Mouse (Mus musculus): Measurements from ENCODE around the gene Atp5e.
A peak's percentile ranks its signal among the peaks of the same experiment; 100 is the strongest.

Gene Atp5e

DNA sequence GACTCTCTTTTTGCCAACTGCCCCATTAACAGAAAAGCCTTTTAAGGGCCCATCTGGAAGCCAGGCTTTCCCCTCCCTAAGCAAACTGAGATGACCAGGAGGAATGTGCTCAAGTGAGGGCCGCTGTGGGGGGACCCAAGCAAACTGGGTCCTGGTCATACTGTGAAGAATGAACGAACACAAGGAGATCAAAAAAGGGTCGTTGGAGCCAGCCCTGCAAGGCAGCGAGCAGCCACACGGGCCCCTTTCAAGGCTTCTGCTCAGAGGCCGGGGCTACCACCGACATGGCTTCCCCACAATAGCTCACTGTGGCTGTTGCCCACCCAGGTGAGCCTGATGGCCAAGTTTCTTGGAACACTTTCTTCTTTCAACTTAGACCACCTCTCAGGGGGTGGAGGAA lies 17.4 kb downstream of the Atp5e start:
- no peak for DNase-seq

- no peak for DNase-seq
Measured at GRCm38 (mm10) chr2:174445018-174445417, 18.9 kb downstream of the Atp5e start.

- DNase-seq = no peak
Measured at GRCm38 (mm10) chr2:174444359-174444758, 19.5 kb downstream of the Atp5e start.

- no peak for DNase-seq
Measured at GRCm38 (mm10) chr2:174443046-174443445, 20.9 kb downstream of the Atp5e start.

DNA sequence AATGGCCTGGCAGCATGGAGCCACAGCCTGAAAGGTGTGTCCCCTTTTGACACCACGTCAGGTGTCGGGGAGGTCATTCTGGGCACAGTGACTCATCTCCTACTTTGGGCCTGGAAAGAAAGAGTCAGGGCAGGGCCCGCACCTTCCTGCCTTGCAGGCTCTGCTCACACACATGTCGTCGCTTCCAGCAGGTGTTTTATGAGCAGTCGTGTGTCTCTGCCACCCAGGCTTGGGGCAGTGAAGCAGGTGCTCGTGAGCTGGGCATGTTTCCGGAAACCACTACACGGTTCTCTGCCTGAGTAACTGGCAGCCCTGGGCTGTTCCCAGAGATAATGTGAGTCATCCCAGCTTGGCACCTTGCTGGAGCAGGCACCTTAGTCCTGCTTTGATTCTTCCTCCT lies 21.4 kb downstream of the Atp5e start:
- no peak for DNase-seq

- DNase-seq = no peak
Measured at GRCm38 (mm10) chr2:174441898-174442297, 22.0 kb downstream of the Atp5e start.

GRCm38 (mm10) chr2:174439961-174440360 lies 23.9 kb downstream of the Atp5e start:
- no peak for DNase-seq

DNA sequence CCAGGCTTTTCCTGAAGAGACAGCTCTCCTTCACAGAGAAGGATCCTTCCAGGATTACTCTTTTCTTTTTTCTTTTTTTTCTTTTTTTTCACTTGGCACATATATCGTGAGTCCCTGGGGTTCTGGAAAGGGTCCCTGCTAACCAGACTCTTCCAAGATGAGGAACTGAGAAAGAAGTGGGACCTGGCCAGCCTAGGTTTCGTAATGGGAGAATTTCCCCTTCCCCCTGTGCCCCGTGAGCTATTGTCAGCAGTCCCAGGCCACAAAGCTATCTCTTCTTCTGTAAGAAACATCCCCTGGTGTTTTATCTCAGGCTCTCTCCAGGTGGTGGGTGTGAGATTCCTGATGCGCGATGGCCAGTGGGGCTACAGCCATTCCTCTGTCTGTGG lies 24.5 kb downstream of the Atp5e start:
- DNase-seq = no peak

DNA sequence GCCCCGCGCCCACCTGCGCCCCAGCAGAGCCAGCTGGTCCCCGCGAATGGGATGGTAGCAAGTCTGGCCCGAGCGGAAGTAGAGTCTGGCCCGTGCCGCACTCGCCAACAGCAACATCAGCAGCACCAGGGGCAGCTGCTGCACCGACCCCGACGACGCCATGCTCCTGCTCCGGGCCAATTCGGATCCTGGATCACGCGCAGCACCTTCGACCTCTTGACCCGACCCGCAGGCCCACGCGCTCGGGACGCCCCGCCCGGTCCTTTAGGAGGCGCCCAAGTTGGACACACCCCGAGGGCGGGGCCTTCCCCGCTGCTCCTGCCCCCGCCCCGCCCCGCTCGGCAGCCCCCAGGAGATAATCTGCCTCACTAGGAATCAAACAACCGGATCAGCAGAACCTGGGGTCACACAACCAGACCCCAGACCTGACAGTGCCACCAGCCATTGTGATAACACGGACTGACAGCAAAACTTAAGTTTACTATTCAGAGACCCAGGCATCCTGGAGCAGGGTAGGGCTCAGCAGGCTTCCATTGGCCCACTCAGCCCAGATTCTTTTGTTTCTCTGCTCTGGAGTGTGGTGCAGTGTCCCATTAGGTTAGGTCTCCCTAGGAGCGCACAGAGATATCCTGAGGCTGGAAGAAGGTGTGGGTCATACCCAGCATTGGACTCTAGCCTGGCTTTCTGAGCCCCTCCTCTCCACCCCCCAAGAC lies 25.0 kb downstream of the Atp5e start, which contains the start of gene Ctsz:
Ctsz (minus strand) TSS at position 303 of the 713 bp plus-strand sequence.
- peak; percentile 52 to 73 for DNase-seq

- no peak for DNase-seq
Measured at GRCm38 (mm10) chr2:174438181-174438580, 25.7 kb downstream of the Atp5e start.

DNA sequence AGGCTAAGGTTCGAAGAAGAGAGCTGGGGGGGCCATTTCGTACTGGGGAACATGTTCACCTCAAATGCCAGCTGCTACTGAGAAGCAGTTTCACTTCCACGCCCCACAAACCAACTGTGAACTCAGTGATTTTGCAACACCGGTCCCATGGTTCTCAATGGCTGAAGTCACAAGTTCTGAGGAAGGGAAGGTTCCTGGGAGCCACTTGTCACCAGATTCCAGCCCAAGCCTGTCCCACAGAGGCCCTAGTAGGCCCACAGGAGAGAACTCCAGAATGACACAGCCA lies 26.3 kb downstream of the Atp5e start:
- no peak for DNase-seq

GRCm38 (mm10) chr2:174436916-174437696 lies 26.8 kb downstream of the Atp5e start:
- no peak for DNase-seq

DNA sequence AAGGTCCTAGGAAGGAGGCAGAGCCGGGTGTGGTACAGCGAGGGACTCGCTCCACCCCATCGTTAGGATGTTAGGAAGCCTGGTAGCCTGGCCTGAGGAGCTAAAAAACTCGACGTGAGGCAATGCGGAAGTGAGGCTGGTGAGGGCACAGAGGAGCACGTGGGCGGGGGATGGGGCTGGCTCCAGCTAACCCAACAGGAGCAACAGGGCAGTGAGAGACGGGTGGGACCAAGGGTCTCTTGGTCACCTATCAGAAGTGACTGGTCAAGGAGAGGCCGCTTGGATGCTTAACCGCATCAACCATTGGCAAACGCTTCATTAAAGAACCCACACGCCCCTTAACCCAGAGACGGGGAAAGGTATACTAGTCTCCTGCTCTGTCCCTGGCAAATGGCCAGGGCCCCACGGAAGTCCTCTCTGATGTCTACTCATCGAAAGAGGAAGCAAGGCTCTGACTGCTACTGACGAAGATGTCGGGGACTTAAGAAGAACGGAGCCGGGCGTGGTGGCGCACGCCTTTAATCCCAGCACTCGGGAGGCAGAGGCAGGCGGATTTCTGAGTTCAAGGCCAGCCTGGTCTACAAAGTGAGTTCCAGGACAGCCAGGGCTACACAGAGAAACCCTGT lies 27.7 kb downstream of the Atp5e start:
- DNase-seq = no peak

DNA sequence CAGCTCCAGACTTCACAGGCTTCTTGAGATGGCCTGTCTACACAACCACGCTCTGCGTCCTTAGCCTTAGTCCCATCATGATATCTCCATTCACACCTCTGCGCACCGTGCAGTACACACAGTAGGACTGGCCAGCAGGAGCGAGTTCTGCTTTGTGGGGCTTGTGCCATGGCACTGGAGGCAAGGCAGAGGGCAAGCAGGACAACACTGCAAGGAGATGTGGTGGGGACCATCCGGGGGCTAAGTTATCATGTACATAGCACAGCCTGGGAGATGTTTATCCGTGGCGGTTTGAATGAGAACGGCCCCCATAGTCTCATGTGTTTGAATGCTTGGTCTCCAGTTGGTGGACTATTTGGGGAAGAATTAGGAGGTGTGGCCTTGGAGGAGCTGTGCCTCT lies 29.0 kb downstream of the Atp5e start:
- DNase-seq = no peak

DNA sequence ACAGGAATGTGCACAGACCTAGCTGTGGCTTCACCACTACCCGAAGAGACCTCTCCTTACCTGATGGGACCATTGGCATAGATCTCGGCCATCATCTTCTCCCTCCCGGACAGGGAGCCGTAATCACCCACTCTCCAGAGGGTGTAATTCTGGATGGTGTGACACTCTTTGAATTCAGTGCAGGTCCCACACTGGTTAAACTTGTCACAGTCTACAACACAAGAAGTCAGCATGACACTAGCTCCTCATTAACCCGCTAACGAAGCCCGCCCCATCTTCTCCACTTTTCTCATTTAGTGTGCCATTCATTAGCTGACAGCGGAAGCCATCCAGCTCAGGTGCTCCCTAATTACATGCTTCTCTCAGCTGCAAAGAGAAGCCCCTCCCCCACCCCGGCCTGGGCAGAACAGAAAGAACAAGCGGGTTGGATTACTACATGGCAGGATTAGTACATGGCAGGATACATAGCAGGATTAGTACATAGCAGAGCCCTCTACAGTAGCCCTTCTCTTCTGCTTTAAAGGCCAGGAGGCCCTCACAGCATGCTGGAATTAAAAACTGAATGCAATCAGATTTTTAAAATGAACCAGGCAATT lies 34.8 kb downstream of the Atp5e start:
- DNase-seq = no peak

GRCm38 (mm10) chr2:174428076-174428835 lies 35.6 kb downstream of the Atp5e start:
- DNase-seq = no peak

DNA sequence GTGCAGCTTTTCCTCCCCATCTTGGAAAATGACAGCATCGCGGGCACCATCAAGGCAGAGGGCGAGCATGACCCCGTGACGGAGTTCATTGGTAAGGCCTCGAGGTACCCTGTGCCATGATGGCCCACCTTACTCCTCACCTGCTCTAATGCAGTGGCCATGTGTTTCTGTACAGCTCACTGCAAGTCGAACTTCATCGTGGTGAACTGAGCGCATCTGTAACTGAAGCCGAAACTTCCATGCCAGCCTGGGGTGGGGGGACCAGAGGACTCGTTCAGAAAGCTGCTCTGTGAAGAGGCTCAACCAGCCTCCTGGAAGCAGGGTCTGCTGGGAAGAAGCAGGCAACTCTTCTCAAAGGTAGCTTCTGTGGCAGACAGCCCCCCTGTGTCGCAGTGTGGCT lies 37.0 kb downstream of the Atp5e start:
- DNase-seq = no peak

- no peak for DNase-seq
Measured at GRCm38 (mm10) chr2:174424301-174425085, 39.4 kb downstream of the Atp5e start.

GRCm38 (mm10) chr2:174421107-174421506 lies 42.8 kb downstream of the Atp5e start:
- no peak for DNase-seq

GRCm38 (mm10) chr2:174415731-174416310 lies 48.1 kb downstream of the Atp5e start, which contains the start of gene Nelfcd:
Gene Nelfcd (plus strand): TSS chr2:174415804.
- peak; percentile 92 to 96 for DNase-seq

- DNase-seq = no peak
Measured at GRCm38 (mm10) chr2:174415001-174415730, 48.7 kb downstream of the Atp5e start.
